Mouse (Mus musculus): ENCODE measurements around the gene Olfr1122. TPM values are rescaled to one million over a fixed set of nuclear protein-coding genes. Genes with fewer than 3 reads are reported as not detected.
"Not testable (repeated sequence)": the region's sequence is repeated elsewhere in the genome, so short reads cannot be mapped to it uniquely, and the experiment has no call there.

Olfr1122 gene
- not detected in 2 replicates for polyA plus RNA-seq (2014; fragmentation: Nextera tagmentation; extraction: Ambion mirVana)

GRCm38 (mm10) chr2:87385549-87385948, at the start of gene Olfr1122:
Gene Olfr1122, plus strand, starts transcription at chr2:87385849.
- no peak within 1 kb of the TSS for H3K4me3 ChIP-seq (ENCODE audit: control insufficient read depth in 1 of 2, insufficient read depth in 1 of 2, low read depth in 1 of 2, low read length in 2 of 2)
- H3K9ac ChIP-seq (ENCODE audit: low read length) = no peak within 1 kb of the TSS
- no peak for ATAC-seq (ENCODE audit: insufficient number of reproducible peaks, insufficient read depth, low FRiP score, low read depth)
- no peak within 1 kb of the TSS for H3K4me2 ChIP-seq (ENCODE audit: low read length)
- WGBS = 86% methylated on average over 2 of the region's 2 CpGs
- H3K9me3 ChIP-seq (ENCODE audit: control insufficient read depth, low read length) = no peaks in the 10 kb centered on the region
- H3K27me3 ChIP-seq (ENCODE audit: control insufficient read depth, insufficient read depth, low read length) = no peaks in the 10 kb centered on the region
- no peak within 1 kb of the TSS for H3K27ac ChIP-seq (replicated peaks in 1 of 2; ENCODE audit: control insufficient read depth in 1 of 2, insufficient read depth in 1 of 2, low read depth in 2 of 2, low read length in 2 of 2)
- H3K36me3 ChIP-seq (ENCODE audit: control insufficient read depth, insufficient read depth, low read length) = no peaks in the 10 kb centered on the region
- H3K4me1 ChIP-seq (ENCODE audit: control insufficient read depth in 2 of 2, insufficient read depth in 2 of 2, low read length in 2 of 2) = no peaks in the 10 kb centered on the region

GRCm38 (mm10) chr2:87354515-87354914, 31.1 kb upstream of the Olfr1122 start, which contains the start of gene Olfr1120:
Gene Olfr1120, plus strand, starts transcription at chr2:87354815.
- Histone ChIP-seq H3K4me2 (ENCODE audit: low read length) (no peak within 1 kb of the TSS), H3K4me1 (ENCODE audit: control insufficient read depth in 2 of 2, insufficient read depth in 2 of 2, low read length in 2 of 2) (no peaks in the 10 kb centered on the region), H3K9me3 (ENCODE audit: control insufficient read depth, low read length) (no peaks in the 10 kb centered on the region), H3K4me3 (ENCODE audit: control insufficient read depth in 1 of 2, insufficient read depth in 1 of 2, low read depth in 1 of 2, low read length in 2 of 2) (no peak within 1 kb of the TSS), H3K9ac (ENCODE audit: low read length) (no peak within 1 kb of the TSS), H3K27me3 (ENCODE audit: control insufficient read depth, insufficient read depth, low read length) (no peaks in the 10 kb centered on the region), H3K36me3 (ENCODE audit: control insufficient read depth, insufficient read depth, low read length) (no peaks in the 10 kb centered on the region), H3K27ac (replicated peaks in 1 of 2; ENCODE audit: control insufficient read depth in 1 of 2, insufficient read depth in 1 of 2, low read depth in 2 of 2, low read length in 2 of 2) (no peak within 1 kb of the TSS)
- 56% methylated on average over 2 of the region's 2 CpGs for WGBS
- no peak for ATAC-seq (ENCODE audit: insufficient number of reproducible peaks, insufficient read depth, low FRiP score, low read depth)

GRCm38 (mm10) chr2:87360121-87360520, 25.5 kb upstream of the Olfr1122 start:
- H3K4me2 ChIP-seq (ENCODE audit: low read length); H3K9ac ChIP-seq (ENCODE audit: low read length); ATAC-seq (ENCODE audit: insufficient number of reproducible peaks, insufficient read depth, low FRiP score, low read depth); H3K27me3 ChIP-seq (ENCODE audit: control insufficient read depth, insufficient read depth, low read length); H3K4me3 ChIP-seq (ENCODE audit: control insufficient read depth in 1 of 2, insufficient read depth in 1 of 2, low read depth in 1 of 2, low read length in 2 of 2); H3K9me3 ChIP-seq (ENCODE audit: control insufficient read depth, low read length); H3K4me1 ChIP-seq (ENCODE audit: control insufficient read depth in 2 of 2, insufficient read depth in 2 of 2, low read length in 2 of 2); H3K27ac ChIP-seq (replicated peaks in 1 of 2; ENCODE audit: control insufficient read depth in 1 of 2, insufficient read depth in 1 of 2, low read depth in 2 of 2, low read length in 2 of 2); H3K36me3 ChIP-seq (ENCODE audit: control insufficient read depth, insufficient read depth, low read length): not testable (repeated sequence)
- 51% methylated on average over 2 of the region's 2 CpGs for whole genome bisulfite sequencing

GRCm38 (mm10) chr2:87369595-87369994, 16.1 kb upstream of the Olfr1122 start, which contains the start of gene Olfr1121:
Gene Olfr1121, plus strand, starts transcription at chr2:87369895.
- H3K9me3 ChIP-seq (ENCODE audit: control insufficient read depth, low read length) = no peaks in the 10 kb centered on the region
- no peak within 1 kb of the TSS for H3K9ac ChIP-seq (ENCODE audit: low read length)
- H3K27me3 ChIP-seq (ENCODE audit: control insufficient read depth, insufficient read depth, low read length) = no peaks in the 10 kb centered on the region
- H3K4me2 ChIP-seq (ENCODE audit: low read length) = no peak within 1 kb of the TSS
- no peak within 1 kb of the TSS for H3K4me3 ChIP-seq (ENCODE audit: control insufficient read depth in 1 of 2, insufficient read depth in 1 of 2, low read depth in 1 of 2, low read length in 2 of 2)
- WGBS = 43% methylated on average over 1 of the region's 1 CpGs
- no peaks in the 10 kb centered on the region for H3K4me1 ChIP-seq (ENCODE audit: control insufficient read depth in 2 of 2, insufficient read depth in 2 of 2, low read length in 2 of 2)
- no peak within 1 kb of the TSS for H3K27ac ChIP-seq (replicated peaks in 1 of 2; ENCODE audit: control insufficient read depth in 1 of 2, insufficient read depth in 1 of 2, low read depth in 2 of 2, low read length in 2 of 2)
- no peaks in the 10 kb centered on the region for H3K36me3 ChIP-seq (ENCODE audit: control insufficient read depth, insufficient read depth, low read length)
- ATAC-seq (ENCODE audit: insufficient number of reproducible peaks, insufficient read depth, low FRiP score, low read depth) = no peak

- Histone ChIP-seq H3K27me3 (ENCODE audit: control insufficient read depth, insufficient read depth, low read length) (no peaks in the 10 kb centered on the region), H3K9me3 (ENCODE audit: control insufficient read depth, low read length) (no peaks in the 10 kb centered on the region), H3K9ac (ENCODE audit: low read length) (no peak overlapping the region), H3K36me3 (ENCODE audit: control insufficient read depth, insufficient read depth, low read length) (no peaks in the 10 kb centered on the region), H3K27ac (replicated peaks in 1 of 2; ENCODE audit: control insufficient read depth in 1 of 2, insufficient read depth in 1 of 2, low read depth in 2 of 2, low read length in 2 of 2) (no peak overlapping the region), H3K4me1 (ENCODE audit: control insufficient read depth in 2 of 2, insufficient read depth in 2 of 2, low read length in 2 of 2) (no peaks in the 10 kb centered on the region), H3K4me3 (ENCODE audit: control insufficient read depth in 1 of 2, insufficient read depth in 1 of 2, low read depth in 1 of 2, low read length in 2 of 2) (no peak overlapping the region), H3K4me2 (ENCODE audit: low read length) (no peak overlapping the region)
- no peak for ATAC-seq (ENCODE audit: insufficient number of reproducible peaks, insufficient read depth, low FRiP score, low read depth)
- 85% methylated on average over 4 of the region's 4 CpGs for WGBS
These were observed 13.9 kb upstream of the Olfr1122 start for GRCm38 (mm10) chr2:87371726-87372125.

- WGBS = 31% methylated on average over 2 of the region's 2 CpGs
- Histone ChIP-seq H3K9ac (ENCODE audit: low read length) (no peak overlapping the region), H3K27ac (replicated peaks in 1 of 2; ENCODE audit: control insufficient read depth in 1 of 2, insufficient read depth in 1 of 2, low read depth in 2 of 2, low read length in 2 of 2) (peak overlapping the region in 1 of 2 experiments; percentile 35; a peak in 2 of 4 replicates), H3K36me3 (ENCODE audit: control insufficient read depth, insufficient read depth, low read length) (no peaks in the 10 kb centered on the region), H3K9me3 (ENCODE audit: control insufficient read depth, low read length) (no peaks in the 10 kb centered on the region), H3K4me3 (ENCODE audit: control insufficient read depth in 1 of 2, insufficient read depth in 1 of 2, low read depth in 1 of 2, low read length in 2 of 2) (no peak overlapping the region), H3K27me3 (ENCODE audit: control insufficient read depth, insufficient read depth, low read length) (no peaks in the 10 kb centered on the region), H3K4me2 (ENCODE audit: low read length) (no peak overlapping the region), H3K4me1 (ENCODE audit: control insufficient read depth in 2 of 2, insufficient read depth in 2 of 2, low read length in 2 of 2) (no peaks in the 10 kb centered on the region)
- ATAC-seq (ENCODE audit: insufficient number of reproducible peaks, insufficient read depth, low FRiP score, low read depth) = no peak
These were observed 1.7 kb upstream of the Olfr1122 start for GRCm38 (mm10) chr2:87383935-87384334.

GRCm38 (mm10) chr2:87393605-87394004, 8.0 kb downstream of the Olfr1122 start:
- not testable (repeated sequence) for H3K4me1 ChIP-seq (ENCODE audit: control insufficient read depth in 2 of 2, insufficient read depth in 2 of 2, low read length in 2 of 2); H3K27ac ChIP-seq (replicated peaks in 1 of 2; ENCODE audit: control insufficient read depth in 1 of 2, insufficient read depth in 1 of 2, low read depth in 2 of 2, low read length in 2 of 2); H3K9ac ChIP-seq (ENCODE audit: low read length); H3K36me3 ChIP-seq (ENCODE audit: control insufficient read depth, insufficient read depth, low read length); H3K4me3 ChIP-seq (ENCODE audit: control insufficient read depth in 1 of 2, insufficient read depth in 1 of 2, low read depth in 1 of 2, low read length in 2 of 2); H3K4me2 ChIP-seq (ENCODE audit: low read length); H3K27me3 ChIP-seq (ENCODE audit: control insufficient read depth, insufficient read depth, low read length); H3K9me3 ChIP-seq (ENCODE audit: control insufficient read depth, low read length)
- 86% methylated on average over 5 of the region's 5 CpGs for WGBS
- ATAC-seq (ENCODE audit: insufficient number of reproducible peaks, insufficient read depth, low FRiP score, low read depth) = peak; percentile 39

GRCm38 (mm10) chr2:87394686-87395085, 9.0 kb downstream of the Olfr1122 start:
- H3K27ac ChIP-seq (replicated peaks in 1 of 2; ENCODE audit: control insufficient read depth in 1 of 2, insufficient read depth in 1 of 2, low read depth in 2 of 2, low read length in 2 of 2); H3K9ac ChIP-seq (ENCODE audit: low read length); ATAC-seq (ENCODE audit: insufficient number of reproducible peaks, insufficient read depth, low FRiP score, low read depth); H3K27me3 ChIP-seq (ENCODE audit: control insufficient read depth, insufficient read depth, low read length); H3K9me3 ChIP-seq (ENCODE audit: control insufficient read depth, low read length); H3K4me3 ChIP-seq (ENCODE audit: control insufficient read depth in 1 of 2, insufficient read depth in 1 of 2, low read depth in 1 of 2, low read length in 2 of 2); H3K4me1 ChIP-seq (ENCODE audit: control insufficient read depth in 2 of 2, insufficient read depth in 2 of 2, low read length in 2 of 2); H3K4me2 ChIP-seq (ENCODE audit: low read length); H3K36me3 ChIP-seq (ENCODE audit: control insufficient read depth, insufficient read depth, low read length): not testable (repeated sequence)
- 72% methylated on average over 7 of the region's 7 CpGs for WGBS
